Mouse (Mus musculus) neural tube, embryonic 14.5 days (tissue): ENCODE measurements around the gene Armc7. TPM values are rescaled to one million over a fixed set of nuclear protein-coding genes. Genes with fewer than 3 reads are reported as not detected.
"Not testable (repeated sequence)": the region's sequence is repeated elsewhere in the genome, so short reads cannot be mapped to it uniquely, and the experiment has no call there.

ENCODE experiments used
- ATAC-seq: fragments of 200-750 bp; cut with Nextera tagmentation; 2 replicates; pipeline ENCODE4 v1.8.0; 2017; ENCODE audit warnings: low read depth, mild to moderate bottlenecking, moderate TSS enrichment, moderate library complexity
- H3K27ac ChIP-seq: fragments of 300-500 bp; sonication (generic); 2 replicates; pipeline ENCODE4 v1.5.1; 2014; ENCODE audit warnings: low read depth, mild to moderate bottlenecking, control low read depth, low read length, moderate library complexity, mixed read lengths
- H3K27me3 ChIP-seq: fragments of 300-500 bp; sonication (generic); 2 replicates; pipeline ENCODE4 v1.6.1; 2014; ENCODE audit warnings: low read length; ENCODE audit not compliant: control insufficient read depth, insufficient read depth
- H3K36me3 ChIP-seq: fragments of 300-500 bp; sonication (generic); 2 replicates; pipeline ENCODE4 v1.6.1; 2014; ENCODE audit warnings: low read length, mixed read lengths; ENCODE audit not compliant: control insufficient read depth, insufficient read depth
- H3K4me1 ChIP-seq: fragments of 300-500 bp; sonication (generic); 2 replicates; pipeline ENCODE4 v1.6.1; 2014; ENCODE audit warnings: low read length; ENCODE audit not compliant: control insufficient read depth, insufficient read depth
- H3K4me2 ChIP-seq: fragments of 300-500 bp; sonication (generic); 2 replicates; pipeline ENCODE4 v1.6.1; 2014; ENCODE audit warnings: mild to moderate bottlenecking, low read depth, low read length, control low read depth
- H3K4me3 ChIP-seq: fragments of 300-500 bp; sonication (generic); 2 replicates; pipeline ENCODE4 v1.5.1; 2014; ENCODE audit warnings: low read depth, low read length, control low read depth, mixed read lengths
- H3K9ac ChIP-seq: fragments of 300-500 bp; sonication (generic); replicated peaks from 2 replicates; pipeline ENCODE4 v1.6.1; 2014; ENCODE audit warnings: low read depth, mild to moderate bottlenecking, control low read depth, low read length, mixed read lengths
- H3K9me3 ChIP-seq: fragments of 300-500 bp; sonication (generic); 2 replicates; pipeline ENCODE4 v1.6.1; 2016; ENCODE audit warnings: low read length; ENCODE audit not compliant: control insufficient read depth
- WGBS: fragments of 180-500 bp; shearing (Covaris S2); extraction: QIAGEN DNeasy Blood & Tissue Kit; methylation state at CpG from one replicate; pipeline ENCODE4 v1.1.7; 2014; 5-methylcytosine and 5-hydroxymethylcytosine counted together
- polyA plus RNA-seq: library from polyadenylated mRNA; unstranded; fragments of >200 nt; fragmentation: Nextera tagmentation; extraction: Ambion mirVana; gene quantifications from 2 replicates; pipeline ENCODE4 v1.2.1, GENCODE M21; 2014

Armc7 gene
- polyA plus RNA-seq, 1 experiment from 2014 or later, result 19.4 TPM

DNA sequence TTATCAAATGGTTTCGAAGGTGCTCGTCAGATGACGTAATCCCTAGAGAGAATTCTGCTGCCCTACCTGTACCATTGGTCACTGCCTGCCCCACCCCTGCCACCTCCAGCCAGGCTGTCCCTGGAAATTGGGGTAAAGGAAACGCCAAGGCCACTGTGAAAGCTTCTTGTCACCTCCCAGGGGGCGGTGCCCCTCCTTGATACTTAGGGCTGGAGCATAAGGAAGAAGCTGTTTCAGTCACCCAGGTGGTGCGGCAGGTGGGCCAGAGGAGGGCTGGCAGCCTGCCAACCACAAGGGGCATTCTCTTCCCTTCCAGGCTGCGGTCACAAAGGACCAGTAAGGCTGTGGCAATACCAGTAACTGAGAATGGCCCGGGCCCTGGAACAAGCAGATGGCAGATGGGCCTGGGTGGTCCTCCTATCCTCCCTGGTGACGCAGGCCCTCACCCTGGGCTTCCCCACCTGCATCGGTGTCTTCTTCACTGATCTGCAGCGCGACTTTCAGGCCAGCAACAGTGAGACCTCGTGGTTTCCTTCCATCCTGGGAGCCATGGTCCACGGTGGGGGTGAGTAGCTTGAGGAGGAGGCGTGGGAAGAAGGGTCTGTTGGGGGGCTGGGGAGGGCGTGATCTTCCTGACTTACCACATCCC is 13.1 kb upstream of the Armc7 start, which contains the start of gene Slc16a5:
TSS of gene Slc16a5 (plus strand) at position 232 of the 649 bp plus-strand sequence.
- no peak for ATAC-seq
- Histone ChIP-seq H3K4me3 (no peak within 1 kb of the TSS), H3K4me2 (no peak within 1 kb of the TSS), H3K4me1 (no peaks in the 10 kb centered on the region), H3K27ac (no peak within 1 kb of the TSS), H3K36me3 (no peaks in the 10 kb centered on the region), H3K27me3 (no peaks in the 10 kb centered on the region), H3K9me3 (no peaks in the 10 kb centered on the region), H3K9ac (no peak within 1 kb of the TSS)
- WGBS, result 73% methylated on average over 16 of the region's 16 CpGs

DNA sequence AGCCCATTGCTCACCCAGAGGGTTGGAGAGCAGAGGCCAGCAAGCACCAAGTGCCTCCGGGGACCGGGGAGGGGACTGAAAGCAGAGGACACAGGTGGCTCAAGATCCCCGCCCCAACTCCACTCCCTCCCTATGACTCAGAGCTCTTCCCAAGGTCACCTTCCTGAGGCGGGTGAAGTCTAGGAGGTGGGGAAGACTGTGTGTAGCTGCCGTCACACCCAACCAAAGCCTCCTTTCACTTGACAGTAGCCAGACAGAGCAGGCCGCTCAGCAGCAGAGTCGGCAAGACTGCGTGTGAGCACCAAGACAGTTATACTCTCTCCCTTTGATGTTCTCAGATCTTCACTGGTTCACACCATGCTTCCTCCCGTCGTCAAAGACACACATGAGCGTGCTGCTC is 12.1 kb upstream of the Armc7 start:
- ATAC-seq, result no peak
- Histone ChIP-seq H3K9me3 (no peaks in the 10 kb centered on the region), H3K9ac (no peak overlapping the region), H3K4me2 (no peak overlapping the region), H3K36me3 (no peaks in the 10 kb centered on the region), H3K27me3 (no peaks in the 10 kb centered on the region), H3K4me1 (no peaks in the 10 kb centered on the region), H3K27ac (no peak overlapping the region), H3K4me3 (no peak overlapping the region)
- 75% methylated on average over 11 of the region's 11 CpGs for whole genome bisulfite sequencing

DNA sequence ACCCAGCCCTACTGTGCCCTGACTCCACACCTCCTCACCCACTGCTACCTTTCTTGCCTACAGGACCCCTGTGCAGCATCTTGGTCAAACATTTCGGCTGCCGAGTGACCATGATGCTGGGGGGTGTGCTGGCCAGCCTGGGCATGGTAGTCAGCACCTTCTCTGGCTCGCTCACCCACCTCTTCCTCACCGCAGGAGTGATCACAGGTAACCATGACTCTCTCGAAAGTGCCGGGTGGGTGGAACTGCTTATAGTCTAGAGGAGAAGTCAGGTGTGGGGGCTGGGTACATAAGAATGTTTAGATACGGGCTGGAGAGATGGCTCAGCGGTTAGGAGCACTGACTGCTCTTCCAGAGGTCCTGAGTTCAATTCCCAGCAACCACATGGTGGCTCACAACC is 10.6 kb upstream of the Armc7 start:
- no peak for ATAC-seq
- WGBS, result 94% methylated on average over 8 of the region's 8 CpGs
- Histone ChIP-seq H3K27me3 (no peaks in the 10 kb centered on the region), H3K4me3 (no peak overlapping the region), H3K27ac (no peak overlapping the region), H3K36me3 (no peaks in the 10 kb centered on the region), H3K4me2 (no peak overlapping the region), H3K9me3 (no peaks in the 10 kb centered on the region), H3K9ac (no peak overlapping the region), H3K4me1 (no peaks in the 10 kb centered on the region)

DNA sequence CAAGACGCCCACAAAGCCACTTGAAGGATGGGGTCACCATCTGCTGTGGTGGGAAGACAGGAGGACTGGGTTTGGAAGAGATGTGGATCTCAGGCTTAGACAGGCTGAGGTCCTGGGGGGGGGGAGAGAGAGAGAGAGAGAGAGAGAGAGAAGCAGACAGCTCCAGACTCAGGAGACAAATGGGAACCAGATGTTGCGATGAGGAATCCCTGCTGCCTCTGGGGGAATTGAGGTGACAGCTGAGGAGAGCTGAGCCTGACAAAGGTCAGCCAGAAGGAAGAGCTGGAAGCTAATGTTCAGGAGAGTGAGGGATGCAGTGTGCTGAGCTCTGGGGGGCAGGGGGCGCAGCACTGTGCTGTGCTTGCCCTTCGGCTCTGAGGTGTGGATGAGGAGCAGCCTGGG is 8.2 kb upstream of the Armc7 start:
- WGBS, result 56% methylated on average over 4 of the region's 4 CpGs
- Histone ChIP-seq H3K4me3 (no peak overlapping the region), H3K9ac (no peak overlapping the region), H3K36me3 (no peaks in the 10 kb centered on the region), H3K4me1 (no peaks in the 10 kb centered on the region), H3K27ac (no peak overlapping the region), H3K27me3 (no peaks in the 10 kb centered on the region), H3K9me3 (no peaks in the 10 kb centered on the region), H3K4me2 (no peak overlapping the region)
- ATAC-seq, result no peak

DNA sequence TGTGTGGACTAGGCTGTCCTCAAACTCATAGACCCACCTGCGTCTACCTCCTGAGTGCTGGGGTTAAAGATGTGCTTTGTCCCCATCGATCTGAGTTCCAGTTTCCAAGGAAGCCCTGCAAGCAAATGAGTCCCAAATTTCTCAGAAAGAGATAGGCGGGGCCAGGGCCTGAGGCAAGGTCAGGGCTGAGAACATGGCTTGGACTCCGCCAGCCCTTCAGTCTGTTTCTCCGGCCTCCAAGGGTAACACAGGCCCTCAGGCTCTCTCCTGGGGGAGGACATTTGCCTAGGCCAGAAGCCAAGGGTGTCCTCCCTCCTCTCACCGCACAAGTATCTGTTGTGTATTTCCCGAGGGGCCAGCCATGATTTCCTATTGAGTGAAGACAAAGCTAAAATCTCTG is 3.3 kb upstream of the Armc7 start:
- H3K36me3 ChIP-seq, result no peaks in the 10 kb centered on the region
- H3K4me2 ChIP-seq, result no peak overlapping the region
- H3K9me3 ChIP-seq, result no peaks in the 10 kb centered on the region
- no peak overlapping the region for H3K4me3 ChIP-seq
- H3K9ac ChIP-seq, result no peak overlapping the region
- no peak for ATAC-seq
- H3K27ac ChIP-seq, result no peak overlapping the region
- H3K27me3 ChIP-seq, result no peaks in the 10 kb centered on the region
- H3K4me1 ChIP-seq, result peaks cover 17% of the 10 kb centered on the region
- 85% methylated on average over 7 of the region's 7 CpGs for WGBS

DNA sequence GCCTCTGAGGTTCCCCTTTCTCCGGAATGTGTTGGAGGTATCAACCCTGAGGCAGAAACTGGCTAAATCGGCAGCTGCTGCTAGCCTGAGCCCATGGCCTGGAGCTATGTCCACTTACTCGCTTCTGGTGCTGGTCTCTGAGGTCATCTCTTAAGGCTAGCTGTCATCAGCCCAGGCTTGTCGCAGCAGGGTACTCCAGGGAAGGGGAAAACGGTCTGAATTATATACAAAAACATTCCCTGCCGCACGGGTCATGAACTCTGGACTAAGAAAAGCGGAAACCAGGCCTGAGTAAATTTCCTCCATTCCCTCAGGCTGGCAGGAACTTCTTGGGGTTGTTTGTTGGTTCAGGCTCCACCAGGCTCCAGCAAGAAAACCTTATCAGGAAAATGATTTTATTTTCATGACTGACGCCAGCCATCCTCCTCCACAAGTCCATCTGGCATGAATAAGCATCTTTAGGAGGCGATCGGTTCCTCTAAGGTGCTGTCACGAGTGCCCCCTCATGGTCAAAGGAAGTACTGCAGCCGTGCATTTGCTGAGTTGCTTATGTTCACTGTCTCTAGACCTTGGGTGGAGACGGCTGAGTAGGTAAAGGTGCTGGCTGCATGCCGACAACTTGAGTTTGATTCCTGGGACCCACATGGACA is 1.7 kb upstream of the Armc7 start:
- Histone ChIP-seq H3K4me1 (peaks cover 17% of the 10 kb centered on the region), H3K9me3 (no peaks in the 10 kb centered on the region), H3K4me3 (no peak overlapping the region), H3K4me2 (no peak overlapping the region), H3K9ac (no peak overlapping the region), H3K27me3 (no peaks in the 10 kb centered on the region), H3K36me3 (no peaks in the 10 kb centered on the region), H3K27ac (no peak overlapping the region)
- no peak for ATAC-seq
- WGBS, result 18% methylated on average over 15 of the region's 15 CpGs

DNA sequence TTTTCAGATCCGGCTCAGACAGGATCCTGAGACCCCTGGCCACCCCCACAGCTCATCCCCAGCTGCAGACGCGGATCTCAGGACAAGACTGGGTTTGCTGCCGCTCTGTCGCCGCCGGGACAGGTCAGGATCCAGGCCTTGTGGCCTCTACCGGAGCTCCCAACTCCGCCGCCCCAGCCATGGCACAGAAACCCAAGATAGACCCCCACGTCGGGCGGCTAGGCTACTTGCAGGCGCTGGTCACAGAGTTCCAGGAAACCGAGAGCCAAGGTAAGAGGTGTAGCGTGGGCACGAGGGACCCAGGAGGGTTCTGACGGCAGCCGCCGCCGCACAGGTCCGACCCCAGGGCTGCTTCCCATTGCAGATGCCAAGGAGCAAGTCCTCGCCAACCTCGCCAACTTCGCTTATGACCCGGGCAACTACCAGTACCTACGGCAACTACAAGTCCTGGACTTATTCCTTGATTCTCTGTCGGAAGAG is 331 bp downstream of the Armc7 start:
- 8% methylated on average over 28 of the region's 28 CpGs for WGBS
- Histone ChIP-seq H3K27ac (no peak overlapping the region; the same call in 1 of the 2 replicates), H3K9me3 (no peaks in the 10 kb centered on the region), H3K4me2 (peak overlapping the region; percentile 98), H3K4me1 (peaks cover 17% of the 10 kb centered on the region), H3K4me3 (peak overlapping the region; percentile 82), H3K9ac (peak overlapping the region; percentile 72), H3K27me3 (no peaks in the 10 kb centered on the region), H3K36me3 (no peaks in the 10 kb centered on the region)
- ATAC-seq, result no peak; the same call in 1 of the 2 replicates

DNA sequence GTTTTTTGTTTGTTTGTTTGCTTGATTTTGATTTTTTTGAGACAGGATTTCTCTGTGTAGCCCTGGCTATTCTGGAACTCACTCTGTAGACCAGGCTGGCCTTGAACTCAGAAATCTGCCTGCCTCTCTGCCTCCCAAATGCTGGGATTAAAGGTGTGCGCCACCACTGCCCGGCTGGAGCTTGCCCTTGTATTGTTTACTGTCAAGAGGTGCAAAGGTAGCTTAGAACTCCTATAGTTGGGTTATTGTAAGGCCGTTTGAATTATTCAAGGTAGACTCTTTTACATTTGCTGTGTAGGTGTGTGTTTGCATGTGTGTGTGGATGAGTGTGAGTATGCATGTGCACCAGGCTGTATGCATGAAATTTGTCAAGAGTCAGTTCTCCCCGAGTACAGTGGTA is 1.2 kb downstream of the Armc7 start:
- H3K4me3 ChIP-seq, H3K9ac ChIP-seq, H3K27me3 ChIP-seq: not testable (repeated sequence)

DNA sequence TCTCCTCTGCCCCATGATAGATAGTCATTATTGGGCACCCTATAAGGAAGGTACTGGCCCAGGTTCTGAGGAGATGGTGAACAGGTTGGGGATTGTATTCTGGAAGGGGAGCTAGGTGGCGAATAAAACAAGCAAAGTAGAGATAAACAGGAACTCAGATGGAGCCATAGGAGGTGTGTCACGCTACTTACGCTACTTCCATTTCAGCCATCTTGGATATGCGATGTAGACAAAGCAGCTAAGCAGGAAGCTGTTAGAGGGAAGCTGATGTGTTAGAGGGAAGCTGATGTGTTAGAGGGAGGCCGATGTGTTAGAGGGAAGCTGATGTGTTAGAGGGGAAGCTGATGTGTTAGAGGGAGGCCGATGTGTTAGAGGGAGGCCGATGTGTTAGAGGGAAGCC is 1.9 kb downstream of the Armc7 start:
- H3K4me2 ChIP-seq, H3K4me3 ChIP-seq, ATAC-seq, H3K9me3 ChIP-seq, H3K27me3 ChIP-seq, H3K27ac ChIP-seq, H3K9ac ChIP-seq, H3K36me3 ChIP-seq: not testable (repeated sequence)
- peaks cover 17% of the 10 kb centered on the region for H3K4me1 ChIP-seq
- WGBS, result 82% methylated on average over 7 of the region's 7 CpGs

More for the DNA sequence above, 1.2 kb downstream of the Armc7 start:
- H3K9me3 ChIP-seq, ATAC-seq, H3K36me3 ChIP-seq, H3K27ac ChIP-seq: not testable (repeated sequence)
- H3K4me1 ChIP-seq, result peaks cover 17% of the 10 kb centered on the region
- H3K4me2 ChIP-seq, result peak overlapping the region; percentile 98
- WGBS, result 82% methylated on average over 4 of the region's 4 CpGs
